Mouse (Mus musculus): ENCODE results near the gene Pih1h3b. TPM values are rescaled to one million over a fixed set of nuclear protein-coding genes. Genes with fewer than 3 reads are reported as not detected.

The Pih1h3b gene
- total RNA-seq (2023) = not detected in 4 replicates

GRCm38 (mm10) chrX:140062135-140062975 is at the start of gene Pih1h3b, which contains the start of gene Nup62cl:
Gene Pih1h3b (plus strand): TSS chrX:140062879.
Gene Nup62cl (minus strand): TSS chrX:140062712.

Other genes starting within 250 kb of the Pih1h3b start
- gene Morc4, start 191.2 kb upstream of the Pih1h3b start, total RNA-seq (2023) = not detected in 4 replicates
- 22.9 to 33.9 TPM (median 25.4 TPM) in 4 replicates for gene Rbm41, start 64.3 kb upstream of the Pih1h3b start, total RNA-seq (2023)
- not detected in 4 replicates for gene Nup62cl, start 167 bp upstream of the Pih1h3b start, total RNA-seq (2023)